Mouse (Mus musculus) embryonic stem cell, embryonic (primary cell): ENCODE data around the gene Abcd1.

Source experiments
- CTCF ChIA-PET, 4 experiments: fragments of 300-600 bp in 2 of 4; fragments of 350-600 bp in 2 of 4; sonication (Branson Sonifier 250); formaldehyde crosslinking; loops; one replicate each; lab custom pipeline; 2022; ENCODE audit warnings: inconsistent platforms in 2 of 4; lab: Charles Lee
- POLR2A ChIA-PET, 4 experiments: fragments of 300-600 bp in 2 of 4; fragments of 350-600 bp in 2 of 4; sonication (Branson Sonifier 250); formaldehyde crosslinking; loops; one replicate each; lab custom pipeline; 2022; ENCODE audit warnings: antibody characterized with exemption in 4 of 4, inconsistent platforms in 1 of 4; lab: Charles Lee

Abcd1 gene

DNA sequence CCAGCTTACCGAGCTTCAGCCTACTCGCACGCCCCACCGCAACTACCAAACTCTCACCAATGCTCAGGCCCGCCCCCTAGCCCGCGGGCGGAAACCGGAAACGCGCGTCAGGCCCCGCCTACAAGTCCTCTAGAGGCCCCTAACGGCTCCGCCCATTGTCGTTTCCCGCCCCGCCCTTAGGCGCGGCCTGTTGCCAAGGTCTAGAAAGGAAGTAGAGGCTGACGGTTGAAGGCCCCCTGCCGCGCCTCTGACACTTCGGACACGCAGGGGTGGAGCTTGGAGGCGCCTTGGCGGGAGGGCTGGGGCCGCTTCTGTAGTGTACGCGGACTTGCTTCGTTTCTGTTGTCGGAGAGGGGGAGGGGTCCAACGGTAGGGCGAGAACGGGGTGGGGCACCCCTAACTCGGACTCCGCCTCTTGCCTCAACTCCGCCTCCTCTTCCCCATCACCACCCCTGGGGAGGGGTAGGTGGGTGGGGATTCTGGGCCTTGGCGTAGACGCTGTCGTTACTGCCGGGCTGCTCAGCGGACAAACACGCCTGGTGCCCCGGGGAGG lies at the start of gene Abcd1, which contains the start of gene Bcap31:
Gene Abcd1 (plus strand): TSS at position 489 of the 553 bp plus-strand sequence.
Gene Bcap31 (minus strand): TSS at position 67 of the 553 bp plus-strand sequence.
- CTCF ChIA-PET: interaction anchor here (0.6 to 1.8 kb wide), 10 partner anchors 8 to 81 kb away, joined by 3 to 10 read pairs (median 3); no protein-coding TSS in a partner anchor
- POLR2A ChIA-PET: interaction anchor here (0.5 to 4.0 kb wide), 80 partner anchors 9 to 713 kb away, joined by 3 to 28 read pairs (median 5); partner anchors contain the start of genes Haus7 (in 2 of the 4), Hcfc1 (in 2 of the 4), Idh3g (in 2 of the 4) and Ssr4 (in 2 of the 4)

DNA sequence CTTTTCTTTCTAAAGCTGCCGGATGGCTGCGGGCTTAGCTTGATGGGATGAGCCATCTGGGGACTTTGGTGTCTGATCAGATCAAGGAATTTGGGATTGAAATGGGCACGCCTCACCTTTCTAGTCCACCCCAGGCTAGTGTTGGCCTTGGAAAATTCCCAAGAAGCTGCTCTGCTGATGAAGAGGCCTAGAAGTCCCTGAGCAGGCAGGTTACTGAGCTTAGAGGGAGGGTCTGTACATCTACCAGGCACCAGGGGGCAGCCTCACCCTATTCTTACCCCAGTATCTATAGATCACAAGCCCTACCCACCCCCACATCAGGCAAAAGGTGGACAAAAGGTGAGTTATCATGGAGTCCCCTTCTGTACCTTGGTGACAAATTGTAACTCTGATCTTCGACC lies 44.4 kb upstream of the Abcd1 start:
- CTCF ChIA-PET: interaction anchor here (0.5 to 1.4 kb wide), 41 partner anchors 9 to 618 kb away, joined by 3 to 20 read pairs (median 4); partner anchors contain the start of genes Abcd1 (in 2 of the 4), Bcap31 (in 2 of the 4), Haus7 (in 2 of the 4) and Avpr2 (in 1 of the 4)
- POLR2A ChIA-PET: interaction anchor here (0.5 to 3.9 kb wide), 60 partner anchors 9 to 1119 kb away, joined by 3 to 38 read pairs (median 4); partner anchors contain the start of genes Abcd1 (in 4 of the 4), Bcap31 (in 4 of the 4), Haus7 (in 2 of the 4) and Arhgap4 (in 1 of the 4)

- ChIA-PET POLR2A (interaction anchor here in 3 of 4 experiments (0.9 to 3.9 kb wide), 17 partner anchors 9 to 668 kb away, joined by 3 to 38 read pairs (median 6); partner anchors contain the start of genes Abcd1 (in 1 of the 3), Bcap31 (in 1 of the 3), Idh3g (in 1 of the 3) and Srpk3 (in 1 of the 3)), CTCF (interaction anchor here (0.9 to 1.4 kb wide), 14 partner anchors 8 to 222 kb away, joined by 3 to 20 read pairs (median 6); partner anchors contain the start of genes Abcd1 (in 1 of the 4), Bcap31 (in 1 of the 4), Haus7 (in 1 of the 4) and L1cam (in 1 of the 4))
These were observed 43.3 kb upstream of the Abcd1 start, which contains the start of gene Slc6a8 for GRCm38 (mm10) chrX:73672879-73673618. TSS of gene Slc6a8 (plus strand) at chrX:73673150.

- ChIA-PET CTCF (no interaction called here), POLR2A (interaction anchor here in 1 of 4 experiments (1.4 to 2.9 kb wide), 4 partner anchors 9 to 242 kb away, joined by 5 to 12 read pairs (median 7); no protein-coding TSS in a partner anchor)
These were observed 42.8 kb upstream of the Abcd1 start for GRCm38 (mm10) chrX:73673619-73673967.

DNA sequence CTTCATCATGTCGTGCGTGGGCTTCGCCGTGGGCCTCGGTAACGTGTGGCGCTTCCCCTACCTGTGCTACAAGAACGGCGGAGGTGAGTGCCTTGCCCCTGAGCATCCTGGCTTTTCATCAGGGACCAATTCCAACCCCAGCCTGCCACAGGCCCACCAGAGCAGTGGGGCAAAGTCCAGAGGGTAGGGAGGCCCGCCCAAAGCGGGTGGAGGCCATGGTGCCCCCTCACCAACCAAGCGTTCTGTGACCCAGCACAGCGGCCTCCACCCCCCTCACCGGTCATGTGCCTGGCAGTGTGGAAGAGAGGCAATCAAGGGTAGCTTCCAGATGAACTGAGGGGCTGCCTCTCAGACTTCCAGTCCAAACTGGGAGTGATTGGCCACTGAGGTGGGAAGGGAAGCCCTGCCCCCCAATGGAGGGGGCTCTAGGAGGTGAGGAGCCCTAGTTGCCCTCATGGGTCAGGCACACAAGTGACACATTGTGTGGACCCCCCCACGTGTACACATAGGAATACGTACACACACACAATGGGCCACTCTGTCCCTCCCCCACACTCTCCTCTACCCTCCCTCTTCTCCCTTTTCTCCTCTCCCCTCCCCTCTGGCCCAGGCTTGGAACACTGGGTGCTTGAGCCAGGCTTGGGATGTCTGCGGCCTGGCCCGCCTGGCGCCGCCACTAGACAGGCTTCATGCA lies 42.3 kb upstream of the Abcd1 start:
- ChIA-PET POLR2A (interaction anchor here in 3 of 4 experiments (0.7 to 2.9 kb wide), 11 partner anchors 9 to 241 kb away, joined by 3 to 12 read pairs (median 5); partner anchors contain the start of genes Abcd1 (in 1 of the 3) and Bcap31 (in 1 of the 3)), CTCF (interaction anchor here in 1 of 4 experiments (1.0 kb wide), 1 partner anchor 42 kb away, joined by 3 read pairs; the partner anchor contains the start of gene Bcap31)

DNA sequence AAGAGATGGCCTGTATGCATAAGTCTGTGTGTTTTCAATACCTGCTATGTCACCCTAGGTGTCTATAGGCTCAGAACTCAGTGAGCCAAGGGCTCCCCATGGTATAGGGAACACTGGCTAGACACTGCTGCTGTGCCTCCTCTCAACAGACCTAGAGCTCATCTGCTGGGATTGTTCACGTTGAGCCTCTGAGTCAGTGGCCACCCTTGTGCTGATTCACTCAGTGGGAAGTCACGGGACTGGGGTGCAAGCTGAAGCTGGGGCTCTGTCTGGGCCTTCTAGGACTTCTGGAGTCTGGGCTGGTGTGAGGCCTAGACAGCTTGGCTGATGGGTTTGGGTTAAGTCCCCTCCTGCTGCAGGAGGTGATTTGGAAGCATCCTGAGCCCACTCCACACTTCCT lies 41.2 kb upstream of the Abcd1 start:
- ChIA-PET CTCF (no interaction called here), POLR2A (interaction anchor here (0.5 to 2.9 kb wide), 13 partner anchors 8 to 410 kb away, joined by 3 to 12 read pairs (median 4); partner anchors contain the start of genes Abcd1 (in 2 of the 4), Bcap31 (in 2 of the 4), Renbp (in 1 of the 4) and Xlr3c (in 1 of the 4))

DNA sequence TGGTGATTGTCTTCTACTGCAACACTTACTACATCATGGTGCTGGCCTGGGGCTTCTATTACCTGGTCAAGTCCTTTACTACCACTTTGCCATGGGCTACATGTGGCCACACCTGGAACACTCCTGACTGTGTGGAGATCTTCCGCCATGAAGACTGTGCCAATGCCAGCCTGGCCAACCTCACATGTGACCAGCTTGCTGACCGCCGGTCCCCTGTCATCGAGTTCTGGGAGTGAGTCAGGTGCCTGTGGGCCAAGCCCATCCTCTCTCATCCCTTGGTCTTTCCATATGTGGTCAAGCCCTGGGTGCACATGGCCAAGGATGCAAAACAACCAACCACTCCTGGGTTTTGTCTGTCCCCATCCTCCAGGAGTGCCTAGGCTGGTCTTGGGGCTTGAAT lies 39.7 kb upstream of the Abcd1 start:
- POLR2A ChIA-PET: interaction anchor here in 3 of 4 experiments (0.7 to 2.9 kb wide), 5 partner anchors 11 to 254 kb away, joined by 3 to 12 read pairs (median 3); partner anchors contain the start of gene Renbp (in 1 of the 3)
- CTCF ChIA-PET: interaction anchor here in 2 of 4 experiments (1.0 to 1.1 kb wide), 2 partner anchors 14 to 100 kb away, joined by 3 read pairs; no protein-coding TSS in a partner anchor

DNA sequence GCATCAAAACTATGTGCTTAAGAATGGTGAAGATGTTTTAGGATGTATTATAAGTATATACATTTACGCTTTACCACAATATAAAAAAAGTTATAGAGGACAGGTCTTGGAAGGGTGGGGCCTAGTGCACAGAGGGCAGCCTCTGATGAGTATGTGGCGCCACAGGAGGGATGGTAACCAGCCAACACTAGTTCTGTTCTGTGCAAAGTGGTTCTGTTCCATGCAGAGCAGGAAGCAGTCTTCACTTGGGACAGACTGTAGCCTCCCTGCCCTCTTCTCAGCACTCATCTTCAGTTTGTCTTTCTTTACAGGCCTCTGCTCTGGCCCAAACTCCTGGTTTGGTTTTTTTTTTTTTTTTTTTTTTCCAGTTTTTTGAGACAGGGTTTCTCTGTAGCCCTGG lies 32.2 kb upstream of the Abcd1 start:
- CTCF ChIA-PET: interaction anchor here in 1 of 4 experiments (0.8 to 1.1 kb wide), 2 partner anchors 24 to 61 kb away, joined by 3 to 7 read pairs; no protein-coding TSS in a partner anchor
- POLR2A ChIA-PET: interaction anchor here (0.6 to 2.4 kb wide), 9 partner anchors 9 to 586 kb away, joined by 3 to 14 read pairs (median 4); partner anchors contain the start of genes Abcd1 (in 1 of the 4), Bcap31 (in 1 of the 4) and Rpl10 (in 1 of the 4)

DNA sequence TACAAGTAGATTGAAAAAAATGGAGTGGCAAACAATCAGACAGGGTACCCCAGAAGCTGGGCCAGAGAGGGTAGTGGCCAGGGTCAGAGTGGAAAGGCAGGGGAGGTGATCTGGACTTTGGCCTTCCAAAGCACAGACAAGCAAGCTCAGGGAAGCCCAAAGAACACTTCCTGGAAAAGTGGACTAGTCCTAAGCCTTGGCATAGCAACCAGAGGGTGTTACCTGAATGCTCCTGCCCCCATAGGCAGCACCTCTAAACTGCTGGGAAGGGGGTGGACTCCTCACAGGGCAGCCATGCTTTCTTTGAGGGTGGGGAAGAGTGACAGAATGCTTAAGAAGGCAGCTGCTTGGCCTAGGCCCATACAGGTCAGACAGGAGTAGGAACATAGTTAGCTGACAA lies 31.4 kb upstream of the Abcd1 start:
- POLR2A ChIA-PET: interaction anchor here (0.9 to 1.9 kb wide), 17 partner anchors 10 to 585 kb away, joined by 3 to 14 read pairs (median 5); partner anchors contain the start of genes Abcd1 (in 3 of the 4), Bcap31 (in 3 of the 4), Renbp (in 1 of the 4) and Rpl10 (in 1 of the 4)
- CTCF ChIA-PET: interaction anchor here in 1 of 4 experiments (0.8 to 1.6 kb wide), 5 partner anchors 13 to 631 kb away, joined by 3 to 7 read pairs (median 5); no protein-coding TSS in a partner anchor

GRCm38 (mm10) chrX:73685629-73686028 lies 30.8 kb upstream of the Abcd1 start:
- ChIA-PET POLR2A (interaction anchor here in 3 of 4 experiments (1.2 to 1.9 kb wide), 14 partner anchors 9 to 245 kb away, joined by 3 to 14 read pairs (median 6); partner anchors contain the start of genes Abcd1 (in 3 of the 3), Bcap31 (in 3 of the 3) and Renbp (in 1 of the 3)), CTCF (interaction anchor here in 1 of 4 experiments (1.2 to 1.6 kb wide), 3 partner anchors 14 to 632 kb away, joined by 3 to 5 read pairs (median 5); no protein-coding TSS in a partner anchor)

DNA sequence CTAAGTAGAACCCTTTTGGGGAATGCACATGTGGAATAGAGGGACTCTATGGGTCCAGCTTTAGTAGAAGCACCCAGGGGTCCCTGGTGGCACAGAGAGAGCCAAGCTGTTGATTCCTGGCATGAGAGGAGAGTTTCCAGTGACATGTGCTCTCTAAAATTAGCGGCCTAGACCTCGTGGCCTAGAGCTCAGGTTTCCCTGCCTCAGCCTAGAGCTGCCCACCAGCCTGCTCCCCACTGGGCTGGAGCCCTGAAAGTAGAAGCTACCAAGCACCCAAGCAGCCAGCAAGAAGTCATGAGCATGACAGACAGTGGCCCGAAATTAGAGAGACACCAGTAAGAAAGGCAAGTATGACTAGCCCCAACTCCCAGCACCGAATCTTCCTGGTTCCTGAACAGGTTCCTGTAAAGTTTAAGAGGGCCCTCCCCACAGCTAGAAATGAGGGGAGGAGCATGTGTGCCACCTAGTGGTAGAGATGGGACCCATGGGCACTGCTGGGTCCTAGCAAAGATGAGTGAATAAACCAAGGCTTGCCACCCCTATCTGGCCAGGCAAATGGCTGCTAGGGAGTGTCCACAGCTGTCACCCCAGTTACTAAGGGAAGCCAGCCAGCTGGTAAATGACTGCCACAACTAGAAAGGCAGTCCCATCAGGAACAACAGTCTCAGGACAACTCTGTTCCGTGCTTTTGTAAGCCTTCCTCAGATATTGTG lies 25.3 kb upstream of the Abcd1 start:
- ChIA-PET POLR2A (interaction anchor here in 3 of 4 experiments (0.8 to 4.0 kb wide), 22 partner anchors 10 to 315 kb away, joined by 3 to 26 read pairs (median 3); partner anchors contain the start of genes Abcd1 (in 1 of the 3), Bcap31 (in 1 of the 3), Haus7 (in 1 of the 3) and Idh3g (in 1 of the 3)), CTCF (interaction anchor here (0.6 to 1.9 kb wide), 15 partner anchors 9 to 1836 kb away, joined by 3 to 20 read pairs (median 4); partner anchors contain the start of genes Abcd1 (in 1 of the 4), Bcap31 (in 1 of the 4) and Renbp (in 1 of the 4))

GRCm38 (mm10) chrX:73700472-73700871 lies 15.9 kb upstream of the Abcd1 start:
- CTCF ChIA-PET: interaction anchor here in 2 of 4 experiments (0.5 to 1.4 kb wide), 2 partner anchors 10 to 15 kb away, joined by 3 to 5 read pairs; no protein-coding TSS in a partner anchor
- POLR2A ChIA-PET: interaction anchor here (0.6 to 3.1 kb wide), 8 partner anchors 10 to 188 kb away, joined by 3 to 12 read pairs (median 4); partner anchors contain the start of genes Bcap31 (in 2 of the 4) and Abcd1 (in 1 of the 4)

GRCm38 (mm10) chrX:73715476-73716108 lies 805 bp upstream of the Abcd1 start:
- POLR2A ChIA-PET: interaction anchor here (0.5 to 4.0 kb wide), 83 partner anchors 9 to 714 kb away, joined by 3 to 28 read pairs (median 5); partner anchors contain the start of genes Haus7 (in 2 of the 4), Hcfc1 (in 2 of the 4), Idh3g (in 2 of the 4) and Ssr4 (in 2 of the 4)
- CTCF ChIA-PET: interaction anchor here (0.6 to 1.8 kb wide), 12 partner anchors 9 to 74 kb away, joined by 3 to 10 read pairs (median 3); no protein-coding TSS in a partner anchor

DNA sequence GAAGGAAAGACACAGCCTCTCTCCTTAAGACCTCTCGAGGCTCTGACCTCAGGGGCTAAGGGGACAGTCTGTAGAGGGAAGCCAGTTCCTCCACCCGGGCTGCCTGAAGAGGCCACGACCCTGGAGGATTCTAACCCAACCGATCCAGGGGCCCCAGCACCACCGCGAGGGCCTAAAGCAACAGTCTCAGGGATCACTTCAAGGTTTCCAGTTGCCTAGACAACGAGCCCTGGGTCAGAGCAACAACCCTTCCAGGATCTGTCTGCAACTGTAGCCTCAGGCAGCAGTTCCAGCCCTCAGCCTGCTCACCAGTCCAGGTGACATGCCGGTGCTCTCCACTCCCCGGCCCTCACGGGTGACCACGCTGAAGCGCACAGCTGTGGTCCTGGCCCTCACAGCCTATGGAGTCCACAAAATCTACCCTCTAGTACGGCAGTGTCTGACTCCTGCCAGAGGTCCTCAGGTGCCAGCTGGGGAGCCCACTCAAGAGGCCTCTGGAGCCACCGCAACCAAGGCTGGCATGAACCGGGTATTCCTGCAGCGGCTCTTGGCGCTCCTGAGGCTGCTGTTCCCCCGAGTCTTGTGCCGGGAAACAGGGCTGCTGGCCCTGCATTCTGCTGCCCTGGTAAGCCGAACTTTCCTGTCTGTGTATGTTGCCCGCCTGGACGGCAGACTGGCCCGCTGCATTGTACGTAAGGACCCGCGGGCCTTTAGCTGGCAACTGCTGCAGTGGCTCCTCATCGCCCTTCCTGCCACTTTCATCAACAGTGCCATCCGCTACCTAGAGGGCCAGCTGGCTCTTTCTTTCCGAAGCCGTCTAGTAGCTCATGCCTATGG lies 530 bp downstream of the Abcd1 start:
- ChIA-PET POLR2A (interaction anchor here in 3 of 4 experiments (0.6 to 5.1 kb wide), 62 partner anchors 10 to 712 kb away, joined by 3 to 28 read pairs (median 6); partner anchors contain the start of genes Hcfc1 (in 2 of the 3), Idh3g (in 2 of the 3), Ssr4 (in 2 of the 3) and Arhgap4 (in 1 of the 3)), CTCF (interaction anchor here in 1 of 4 experiments (0.6 to 1.8 kb wide), 6 partner anchors 22 to 80 kb away, joined by 3 to 10 read pairs (median 3); no protein-coding TSS in a partner anchor)
